Mouse (Mus musculus) forebrain, embryonic 16.5 days (tissue): ENCODE results near the gene Tifa. TPM values are rescaled to one million over a fixed set of nuclear protein-coding genes. Genes with fewer than 3 reads are reported as not detected.

Source experiments
- ATAC-seq: fragments of 200-750 bp; cut with Nextera tagmentation; 2 replicates; pipeline ENCODE4 v1.8.0; 2017; ENCODE audit warnings: mild to moderate bottlenecking, moderate library complexity
- H3K27ac ChIP-seq: fragments of 300-500 bp; sonication (generic); 2 replicates; pipeline ENCODE4 v1.5.1; 2014; ENCODE audit warnings: low read length, control low read depth
- H3K27me3 ChIP-seq: fragments of 300-500 bp; sonication (generic); replicated peaks from 2 replicates; pipeline ENCODE4 v1.6.1; 2014; ENCODE audit warnings: low read length; ENCODE audit not compliant: control insufficient read depth, insufficient read depth
- H3K36me3 ChIP-seq: fragments of 300-500 bp; sonication (generic); 2 replicates; pipeline ENCODE4 v1.6.1; 2014; ENCODE audit not compliant: control insufficient read depth, insufficient read depth
- H3K4me1 ChIP-seq: fragments of 300-500 bp; sonication (generic); replicated peaks from 2 replicates; pipeline ENCODE4 v1.6.1; 2014; ENCODE audit warnings: low read length; ENCODE audit not compliant: control insufficient read depth, insufficient read depth
- H3K4me2 ChIP-seq: fragments of 300-500 bp; sonication (generic); 2 replicates; pipeline ENCODE4 v1.6.1; 2014; ENCODE audit warnings: mild to moderate bottlenecking, low read length, control low read depth
- H3K4me3 ChIP-seq: fragments of 300-500 bp; sonication (generic); replicated peaks from 2 replicates; pipeline ENCODE4 v1.5.1; 2014; ENCODE audit warnings: mild to moderate bottlenecking, low read length, control low read depth
- H3K9ac ChIP-seq: fragments of 300-500 bp; sonication (generic); replicated peaks from 2 replicates; pipeline ENCODE4 v1.6.1; 2014; ENCODE audit warnings: low read depth, low read length, control low read depth
- H3K9me3 ChIP-seq: fragments of 300-500 bp; sonication (generic); 2 replicates; pipeline ENCODE4 v1.6.1; 2016; ENCODE audit warnings: low read length; ENCODE audit not compliant: control insufficient read depth
- WGBS: fragments of 180-500 bp; shearing (Covaris S2); extraction: QIAGEN DNeasy Blood & Tissue Kit; methylation state at CpG from one replicate; pipeline ENCODE4 v1.1.7; 2014; 5-methylcytosine and 5-hydroxymethylcytosine counted together
- polyA plus RNA-seq: library from polyadenylated mRNA; unstranded; fragments of >200 nt; fragmentation: Nextera tagmentation; extraction: Ambion mirVana; gene quantifications from 2 replicates; pipeline ENCODE4 v1.2.1, GENCODE M21; 2015

Tifa gene
- polyA plus RNA-seq, result 3.4 and 5.0 TPM in 2 replicates

DNA sequence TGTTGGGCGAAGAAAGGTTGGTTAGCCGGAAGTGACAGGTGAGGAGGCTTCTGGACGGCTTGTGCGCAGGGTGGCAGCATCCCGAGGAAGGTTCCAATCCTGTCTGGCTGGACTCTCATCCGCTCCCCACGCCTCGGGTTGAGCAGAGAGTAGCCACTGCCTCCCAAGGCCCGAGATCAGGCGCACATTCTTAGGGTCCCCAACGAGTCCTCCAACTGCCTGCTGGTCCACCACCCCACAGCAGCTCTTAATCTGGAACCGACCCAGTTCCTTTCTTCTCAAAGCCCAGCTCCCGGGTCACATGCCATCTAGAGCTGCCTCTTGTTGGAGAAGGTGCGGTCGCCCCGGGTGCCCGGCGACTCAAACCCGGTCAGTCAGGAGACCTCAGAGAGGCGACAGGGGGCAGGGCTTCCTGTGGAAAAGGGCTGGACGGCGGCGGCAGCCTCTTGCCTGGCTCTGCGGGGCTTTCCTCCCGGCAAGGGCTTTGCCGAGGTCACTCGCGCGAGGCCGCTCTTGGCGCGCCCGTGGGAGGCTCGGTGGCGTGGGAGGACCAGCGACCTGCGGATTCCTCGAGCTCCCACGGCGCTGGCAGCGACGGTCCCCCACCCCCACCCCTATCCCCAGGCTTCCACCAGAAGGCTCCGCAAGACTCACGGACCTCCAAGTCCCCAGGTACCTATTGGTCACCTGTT is at the start of gene Tifa:
TSS of gene Tifa (plus strand) at position 306 of the 692 bp plus-strand sequence.
- H3K9me3 ChIP-seq, result no peaks in the 10 kb centered on the region
- H3K4me1 ChIP-seq, result peaks cover 12% of the 10 kb centered on the region
- H3K9ac ChIP-seq, result peak within 1 kb of the TSS; percentile 68
- WGBS, result under 1% methylated on average over 35 of the region's 44 CpGs
- H3K4me2 ChIP-seq, result peak within 1 kb of the TSS; percentile 99
- peak within 1 kb of the TSS; percentile 60 for H3K4me3 ChIP-seq
- H3K27ac ChIP-seq, result no peak within 1 kb of the TSS
- H3K36me3 ChIP-seq, result no peaks in the 10 kb centered on the region
- peak; percentile 48 for ATAC-seq
- H3K27me3 ChIP-seq, result peaks cover 10% of the 10 kb centered on the region; the same call in 1 of the 2 replicates

DNA sequence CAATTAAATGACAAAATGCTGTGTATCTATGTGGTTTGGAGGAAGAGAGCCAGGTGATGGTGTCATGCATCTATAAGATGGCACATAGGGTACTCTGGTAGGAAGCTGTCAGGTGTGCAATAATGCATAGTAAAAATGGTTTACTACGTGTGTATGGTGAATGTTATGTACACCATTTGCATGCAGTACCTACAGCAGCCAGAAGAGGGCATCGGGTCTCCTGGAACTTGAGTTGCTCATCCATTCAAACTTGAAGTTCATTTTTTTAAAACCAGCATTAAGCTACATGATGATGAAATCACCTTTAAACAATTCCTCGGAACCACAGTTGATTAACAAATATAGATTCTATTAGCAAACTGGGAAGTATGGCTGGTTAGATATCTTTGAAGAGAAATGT is 48.1 kb upstream of the Tifa start:
- no peaks in the 10 kb centered on the region for H3K9me3 ChIP-seq
- WGBS, result 97% methylated on average over 3 of the region's 3 CpGs
- H3K36me3 ChIP-seq, result no peaks in the 10 kb centered on the region
- no peaks in the 10 kb centered on the region for H3K27me3 ChIP-seq
- H3K27ac ChIP-seq, result no peak overlapping the region
- no peak for ATAC-seq
- H3K4me2 ChIP-seq, result no peak overlapping the region
- H3K4me1 ChIP-seq, result peaks cover 11% of the 10 kb centered on the region; the same call in 1 of the 2 replicates
- H3K9ac ChIP-seq, result no peak overlapping the region
- no peak overlapping the region for H3K4me3 ChIP-seq

DNA sequence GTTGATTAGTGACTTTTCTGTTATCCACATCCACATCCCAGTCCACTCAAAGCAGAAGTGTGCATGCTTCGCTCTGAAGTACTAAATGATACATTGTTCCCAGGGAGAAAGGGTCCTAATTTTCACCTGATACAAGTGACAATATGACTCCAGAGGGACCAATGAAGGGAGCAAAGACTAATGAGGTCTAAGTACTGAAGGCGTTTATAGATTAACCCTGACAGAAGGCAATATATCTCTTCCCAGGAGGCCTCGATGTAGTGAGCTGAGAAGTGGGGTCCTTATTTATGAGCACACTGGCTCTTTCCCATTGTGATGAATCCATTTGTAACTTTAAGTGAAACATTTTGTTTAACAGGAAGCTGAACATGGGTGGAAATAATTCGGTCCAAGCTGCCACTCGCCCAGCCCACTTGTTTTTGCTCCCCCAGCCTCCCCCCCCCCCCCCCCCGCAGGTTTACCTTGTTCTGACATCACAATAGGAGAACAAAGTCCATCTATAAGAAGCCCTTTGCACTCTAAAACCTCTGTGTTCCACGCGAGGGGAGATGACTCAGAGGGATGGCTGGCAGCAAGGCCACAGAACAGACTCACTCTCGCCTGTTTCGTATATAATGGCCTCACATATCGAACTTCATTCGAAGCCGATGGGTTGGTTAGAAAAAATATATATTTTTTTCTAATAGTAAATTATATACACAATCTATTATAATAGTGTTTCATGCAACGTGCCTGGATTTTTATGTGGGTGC is 45.8 kb upstream of the Tifa start:
- H3K4me3 ChIP-seq, result no peak overlapping the region
- WGBS, result 62% methylated on average over 14 of the region's 14 CpGs
- H3K9me3 ChIP-seq, result peaks cover 2% of the 10 kb centered on the region; the same call in 1 of the 2 replicates
- H3K27ac ChIP-seq, result no peak overlapping the region
- no peaks in the 10 kb centered on the region for H3K36me3 ChIP-seq
- 0 out of 2 replicates have a peak, but pooled peaks cover 2% of the 10 kb centered on the region for H3K27me3 ChIP-seq
- peaks cover 18% of the 10 kb centered on the region for H3K4me1 ChIP-seq
- no peak overlapping the region for H3K9ac ChIP-seq
- H3K4me2 ChIP-seq, result no peak overlapping the region
- ATAC-seq, result no peak

DNA sequence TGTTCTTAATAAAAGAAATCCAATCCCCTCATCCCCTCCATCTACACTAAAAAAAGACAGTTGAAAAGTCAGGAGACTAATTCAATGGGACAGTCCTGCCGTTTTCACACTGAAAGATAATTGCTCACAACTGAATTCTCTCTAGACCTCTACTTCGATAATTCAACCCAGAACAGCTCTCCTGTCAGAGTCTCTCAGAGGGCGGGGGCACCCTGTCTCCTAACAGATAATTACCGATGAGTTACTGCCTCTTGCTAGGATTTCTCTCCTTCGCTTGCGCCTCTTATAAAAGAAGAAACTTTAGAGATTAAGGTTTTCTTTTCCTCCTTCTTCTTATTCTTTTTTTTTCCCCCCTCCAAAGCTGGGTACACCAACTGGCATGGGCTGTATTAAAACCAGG is 44.1 kb upstream of the Tifa start:
- WGBS, result 20% methylated on average over 6 of the region's 6 CpGs
- no peak for ATAC-seq
- Histone ChIP-seq H3K27ac (peak overlapping the region; percentile 67), H3K36me3 (no peaks in the 10 kb centered on the region), H3K4me1 (peaks cover 30% of the 10 kb centered on the region), H3K9ac (no peak overlapping the region), H3K9me3 (peaks cover 2% of the 10 kb centered on the region; the same call in 1 of the 2 replicates), H3K4me3 (no peak overlapping the region), H3K27me3 (0 out of 2 replicates have a peak, but pooled peaks cover 2% of the 10 kb centered on the region), H3K4me2 (no peak overlapping the region)

DNA sequence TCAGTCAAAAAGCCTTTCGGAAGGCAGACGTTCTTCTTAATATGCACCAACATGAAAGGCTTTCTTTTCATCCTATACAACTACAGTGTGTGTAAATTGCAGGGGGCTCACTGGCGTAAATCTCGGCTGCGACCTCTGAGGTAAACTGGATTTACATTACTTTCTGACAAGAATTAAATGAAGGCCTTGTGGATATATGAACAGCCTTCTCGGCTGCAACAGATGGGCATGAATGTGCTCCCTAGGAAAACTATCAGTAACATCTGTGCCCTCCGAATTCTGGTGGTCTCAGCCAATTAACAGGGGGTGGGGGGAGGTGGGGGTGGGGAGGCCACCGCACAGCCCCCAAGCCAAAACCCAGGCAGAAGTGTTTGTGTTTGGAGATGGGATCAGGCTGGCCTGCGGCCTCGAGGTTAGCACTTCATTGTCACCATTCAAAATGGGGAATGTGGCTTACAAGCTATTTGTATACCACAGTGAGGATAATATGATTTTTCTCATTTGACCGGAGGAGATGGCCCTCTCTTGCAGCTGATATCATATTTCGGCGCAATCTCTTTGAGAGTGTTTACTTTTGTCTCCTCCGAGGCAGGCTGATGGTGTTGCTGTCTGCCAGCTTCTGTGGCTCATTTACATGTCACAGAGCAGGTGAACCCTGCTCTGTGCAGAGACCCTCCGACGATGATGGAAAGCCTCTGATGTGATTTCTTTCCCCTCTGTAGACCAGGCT is 43.5 kb upstream of the Tifa start:
- 0 out of 2 replicates have a peak, but pooled peaks cover 2% of the 10 kb centered on the region for H3K27me3 ChIP-seq
- no peak overlapping the region for H3K4me3 ChIP-seq
- H3K4me2 ChIP-seq, result no peak overlapping the region
- WGBS, result 9% methylated on average over 16 of the region's 16 CpGs
- peaks cover 30% of the 10 kb centered on the region for H3K4me1 ChIP-seq
- ATAC-seq, result peak; percentile 27
- peak overlapping the region; percentile 67 for H3K27ac ChIP-seq
- peaks cover 2% of the 10 kb centered on the region; the same call in 1 of the 2 replicates for H3K9me3 ChIP-seq
- no peak overlapping the region for H3K9ac ChIP-seq
- H3K36me3 ChIP-seq, result no peaks in the 10 kb centered on the region

DNA sequence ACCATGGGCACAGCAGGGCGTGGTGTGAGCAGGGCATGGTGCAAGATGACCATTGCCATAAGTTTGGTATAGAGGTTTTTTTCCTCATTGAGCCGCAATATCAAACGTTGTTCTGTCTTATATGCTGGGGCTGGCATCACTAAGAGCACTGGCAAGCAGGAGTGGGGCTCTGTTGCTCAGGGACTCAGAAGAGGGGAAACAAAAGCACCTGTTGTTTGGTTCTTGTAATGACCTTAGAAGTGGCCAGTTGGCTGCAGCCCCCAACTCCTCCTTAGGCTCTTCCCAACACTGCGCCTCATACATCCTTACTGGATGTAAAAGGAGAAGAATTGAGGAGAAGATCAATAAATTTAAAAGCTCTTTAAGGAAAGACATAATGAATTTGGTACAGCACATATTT is 41.0 kb upstream of the Tifa start:
- 22% methylated on average over 4 of the region's 4 CpGs for WGBS
- Histone ChIP-seq H3K9me3 (peaks cover 2% of the 10 kb centered on the region; the same call in 1 of the 2 replicates), H3K4me1 (peaks cover 30% of the 10 kb centered on the region), H3K9ac (no peak overlapping the region; the same call in 1 of the 2 replicates), H3K4me3 (no peak overlapping the region), H3K4me2 (peak overlapping the region; percentile 63; the same call in 1 of the 2 replicates), H3K27ac (peak overlapping the region; percentile 70), H3K27me3 (peaks cover 2% of the 10 kb centered on the region; the same call in 1 of the 2 replicates), H3K36me3 (no peaks in the 10 kb centered on the region)
- ATAC-seq, result no peak

DNA sequence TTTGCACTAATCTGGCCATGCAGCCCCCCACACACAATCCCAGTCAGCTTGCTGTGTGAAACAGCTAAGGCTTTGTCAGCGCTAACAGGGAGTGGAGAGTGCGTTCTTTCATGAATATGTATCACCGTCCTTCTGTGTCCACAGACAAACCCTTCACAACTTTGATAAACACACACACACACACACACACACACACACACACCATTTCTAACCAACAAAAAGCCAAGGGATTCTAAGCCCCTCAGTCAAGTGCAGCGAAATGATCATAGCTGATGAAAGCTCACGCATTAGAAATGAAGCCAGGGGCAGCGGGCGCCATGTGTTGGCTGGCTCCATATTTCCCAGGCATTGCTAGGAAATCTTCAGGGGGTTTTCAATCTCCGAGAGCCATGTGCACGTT is 40.3 kb upstream of the Tifa start:
- no peaks in the 10 kb centered on the region for H3K36me3 ChIP-seq
- H3K4me1 ChIP-seq, result peaks cover 30% of the 10 kb centered on the region
- H3K27me3 ChIP-seq, result peaks cover 2% of the 10 kb centered on the region; the same call in 1 of the 2 replicates
- peak overlapping the region; percentile 63 for H3K4me2 ChIP-seq
- peak; percentile 79 for ATAC-seq
- 2% methylated on average over 9 of the region's 9 CpGs for WGBS
- H3K4me3 ChIP-seq, result peak overlapping the region; percentile 28
- peak overlapping the region; percentile 34 for H3K9ac ChIP-seq
- peak overlapping the region; percentile 70 for H3K27ac ChIP-seq
- H3K9me3 ChIP-seq, result peaks cover 2% of the 10 kb centered on the region; the same call in 1 of the 2 replicates

DNA sequence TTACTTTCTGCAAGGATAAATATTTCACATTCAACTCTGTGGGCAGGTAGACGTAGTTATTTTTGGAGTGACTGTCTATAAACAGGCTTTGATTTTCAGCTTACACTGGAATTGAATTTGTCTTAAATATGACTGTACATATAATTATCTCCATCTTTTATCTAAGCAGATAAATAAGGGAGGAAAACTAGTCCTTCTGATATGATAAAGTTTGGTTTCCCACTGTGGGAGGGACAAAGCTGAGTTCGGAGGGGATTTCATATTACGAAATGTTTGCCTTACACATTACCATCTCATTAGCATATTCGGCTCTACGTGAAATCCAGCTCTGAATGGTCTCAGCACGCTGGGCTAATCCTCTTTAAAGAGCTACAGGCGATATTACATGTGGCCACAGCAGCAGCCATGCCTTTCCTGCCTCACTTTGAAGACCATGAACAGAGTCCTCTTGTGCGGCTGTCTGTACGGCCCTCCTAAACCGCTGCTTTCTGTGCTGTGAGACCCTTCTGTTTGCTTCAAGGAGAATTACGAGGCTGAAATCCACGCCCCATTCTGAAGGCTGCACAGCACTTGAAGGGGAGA is 39.5 kb upstream of the Tifa start:
- H3K4me1 ChIP-seq, result peaks cover 30% of the 10 kb centered on the region
- ATAC-seq, result peak; percentile 53
- no peaks in the 10 kb centered on the region for H3K36me3 ChIP-seq
- peak overlapping the region; percentile 43 for H3K4me2 ChIP-seq
- H3K9ac ChIP-seq, result 0 out of 2 replicates have a peak overlapping the region, but pooled peaks have one; percentile 42
- peaks cover 2% of the 10 kb centered on the region; the same call in 1 of the 2 replicates for H3K27me3 ChIP-seq
- H3K4me3 ChIP-seq, result peak overlapping the region; percentile 25
- 4% methylated on average over 12 of the region's 12 CpGs for WGBS
- H3K27ac ChIP-seq, result peak overlapping the region; percentile 73; the same call in 1 of the 2 replicates
- H3K9me3 ChIP-seq, result peaks cover 2% of the 10 kb centered on the region; the same call in 1 of the 2 replicates
